Mouse (Mus musculus) C2C12 (cell line): Measurements from ENCODE around the gene Cd302.

Experiments used
- CEBPB ChIP-seq: IDR thresholded peaks from one replicate; pipeline ENCODE4 v1.6.1; 2011; ENCODE audit warnings: low read depth, mild to moderate bottlenecking, control low read depth, moderate library complexity
- CTCF ChIP-seq: IDR thresholded peaks from one replicate; pipeline ENCODE4 v1.5.1; 2011; ENCODE audit not compliant: control insufficient read depth, insufficient read depth, insufficient read length
- MAX ChIP-seq: IDR thresholded peaks from one replicate; pipeline ENCODE4 v1.6.1; 2011; ENCODE audit warnings: mild to moderate bottlenecking, control low read depth
- MYOD1 ChIP-seq: IDR thresholded peaks from one replicate; pipeline ENCODE4 v1.6.1; 2011; ENCODE audit warnings: low read depth; ENCODE audit not compliant: control insufficient read depth, insufficient read length
- USF1 ChIP-seq: IDR thresholded peaks from one replicate; pipeline ENCODE4 v1.6.1; 2011; ENCODE audit warnings: low read depth, mild to moderate bottlenecking, control low read depth, moderate library complexity

- TF ChIP-seq CTCF (no peak), USF1 (no peak), MAX (no peak), MYOD1 (no peak), CEBPB (no peak)
Measured at GRCm38 (mm10) chr2:60260621-60261350, 23.5 kb downstream of the Cd302 start.
